Mouse (Mus musculus): ENCODE results near the gene Tmem183a. TPM values are rescaled to one million over a fixed set of nuclear protein-coding genes. Genes with fewer than 3 reads are reported as not detected.

Tmem183a gene
- total and polyA plus RNA-seq, 2 experiments = 130 to 152 TPM

DNA sequence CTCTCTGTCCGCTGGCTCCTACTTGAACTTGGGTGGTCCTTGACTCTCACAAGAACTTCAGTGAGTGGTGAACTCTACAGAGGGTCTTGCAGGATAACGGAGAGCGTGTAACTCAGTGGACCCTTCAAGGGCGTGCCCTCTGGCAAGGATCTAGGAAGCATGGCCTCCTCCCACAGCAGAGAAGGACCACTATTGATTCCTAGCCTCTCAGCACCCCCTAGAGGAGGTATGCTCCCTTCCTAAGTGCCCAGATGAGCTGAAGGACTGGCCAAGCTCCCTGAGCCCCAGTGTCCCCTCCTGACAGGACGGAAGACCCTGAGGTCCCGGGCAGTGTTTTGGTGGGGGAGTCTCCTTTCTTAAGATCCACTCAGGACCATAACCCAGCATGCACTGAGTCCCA, 39.2 kb downstream of the Tmem183a start:
- Histone ChIP-seq H3K79me2 (ENCODE audit: control insufficient read depth, insufficient read depth, low read length) (no peaks in the 10 kb centered on the region), H3K27ac (replicated peaks; ENCODE audit: insufficient read depth, low read depth, low read length) (no peak overlapping the region), H3K4me1 (ENCODE audit: control insufficient read depth, insufficient read depth, low read length) (no peaks in the 10 kb centered on the region), H3K4me3 (ENCODE audit: insufficient read depth, low read depth, low read length) (no peak overlapping the region), H3K9ac (ENCODE audit: low read depth, low read length) (no peak overlapping the region), H3K27me3 (ENCODE audit: control insufficient read depth, insufficient read depth, low read length) (no peaks in the 10 kb centered on the region), H3K36me3 (ENCODE audit: control insufficient read depth, insufficient read depth, low read length) (no peaks in the 10 kb centered on the region)
- WGBS = 81% methylated on average over 6 of the region's 6 CpGs
- TF ChIP-seq POLR2A (IDR thresholded peaks at IDR 0.05; ENCODE audit: extremely low read depth, insufficient read depth, low read length) (no peak), CTCF (IDR thresholded peaks at IDR 0.05; ENCODE audit: low read depth, low read length) (peak; percentile 43)
- no peak for DNase-seq (ENCODE audit: extremely low read depth, low read depth, low spot score)

DNA sequence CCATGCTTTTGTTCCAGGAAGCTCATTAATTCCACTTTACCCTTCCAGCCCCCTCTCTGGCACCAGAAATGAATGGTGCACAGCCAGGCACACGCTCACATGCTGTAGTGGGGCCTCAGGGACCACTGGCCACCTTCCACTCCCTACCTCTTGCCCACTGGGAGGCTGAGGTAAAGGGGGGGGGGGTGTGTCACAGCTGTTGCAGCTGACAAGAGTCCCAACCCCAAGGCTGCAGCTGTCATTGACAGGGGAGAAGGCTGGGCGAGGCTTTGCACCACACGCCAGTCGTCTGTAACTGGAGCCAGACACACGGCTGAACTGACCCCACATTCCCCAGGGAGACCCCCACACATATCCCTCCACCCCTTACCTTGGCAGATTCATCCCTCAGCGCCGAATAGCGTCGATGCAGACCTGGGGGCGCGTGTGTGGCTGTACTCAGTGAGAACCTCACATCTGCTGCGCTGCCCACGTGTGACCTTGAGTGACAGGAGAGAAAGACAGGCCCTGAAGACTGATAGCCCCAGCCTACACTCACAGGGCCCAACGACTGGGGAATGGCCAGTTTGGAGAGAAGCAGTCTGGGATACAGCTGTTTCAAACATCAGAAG, 41.0 kb downstream of the Tmem183a start:
- DNase-seq (ENCODE audit: extremely low read depth, low read depth, low spot score) = no peak
- H3K36me3 ChIP-seq (ENCODE audit: control insufficient read depth, insufficient read depth, low read length) = no peaks in the 10 kb centered on the region
- WGBS = 76% methylated on average over 14 of the region's 14 CpGs
- H3K27me3 ChIP-seq (ENCODE audit: control insufficient read depth, insufficient read depth, low read length) = no peaks in the 10 kb centered on the region
- no peak overlapping the region for H3K27ac ChIP-seq (replicated peaks; ENCODE audit: insufficient read depth, low read depth, low read length)
- H3K9ac ChIP-seq (ENCODE audit: low read depth, low read length) = no peak overlapping the region
- H3K79me2 ChIP-seq (ENCODE audit: control insufficient read depth, insufficient read depth, low read length) = no peaks in the 10 kb centered on the region
- no peak overlapping the region for H3K4me3 ChIP-seq (ENCODE audit: insufficient read depth, low read depth, low read length)
- no peaks in the 10 kb centered on the region for H3K4me1 ChIP-seq (ENCODE audit: control insufficient read depth, insufficient read depth, low read length)
- TF ChIP-seq CTCF (IDR thresholded peaks at IDR 0.05; ENCODE audit: low read depth, low read length) = no peak
- no peak for TF ChIP-seq POLR2A (IDR thresholded peaks at IDR 0.05; ENCODE audit: extremely low read depth, insufficient read depth, low read length)

DNA sequence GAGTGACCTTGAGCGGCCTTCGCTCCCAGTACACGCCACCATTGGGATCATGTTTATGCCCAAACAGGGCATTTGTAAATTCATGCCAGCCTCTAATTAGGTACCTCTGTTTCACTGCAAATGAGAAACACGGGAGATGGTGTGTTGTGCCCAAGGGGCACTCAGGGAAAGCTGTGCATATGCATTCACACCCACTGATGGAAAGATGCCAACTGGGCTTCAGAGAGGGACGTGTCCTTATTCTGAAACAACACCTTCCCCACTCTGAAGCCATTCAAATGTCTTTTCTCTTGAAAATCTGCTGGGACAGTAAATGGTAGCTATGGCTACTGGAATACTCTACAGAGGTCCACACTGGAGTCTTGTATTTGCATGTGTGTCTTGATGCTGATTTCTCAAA, 43.5 kb downstream of the Tmem183a start:
- Histone ChIP-seq H3K27ac (replicated peaks; ENCODE audit: insufficient read depth, low read depth, low read length) (no peak overlapping the region), H3K4me3 (ENCODE audit: insufficient read depth, low read depth, low read length) (no peak overlapping the region), H3K4me1 (ENCODE audit: control insufficient read depth, insufficient read depth, low read length) (no peaks in the 10 kb centered on the region), H3K27me3 (ENCODE audit: control insufficient read depth, insufficient read depth, low read length) (no peaks in the 10 kb centered on the region), H3K9ac (ENCODE audit: low read depth, low read length) (no peak overlapping the region), H3K79me2 (ENCODE audit: control insufficient read depth, insufficient read depth, low read length) (no peaks in the 10 kb centered on the region), H3K36me3 (ENCODE audit: control insufficient read depth, insufficient read depth, low read length) (no peaks in the 10 kb centered on the region)
- WGBS = 86% methylated on average over 5 of the region's 5 CpGs
- TF ChIP-seq CTCF (IDR thresholded peaks at IDR 0.05; ENCODE audit: low read depth, low read length) (no peak), POLR2A (IDR thresholded peaks at IDR 0.05; ENCODE audit: extremely low read depth, insufficient read depth, low read length) (no peak)
- DNase-seq (ENCODE audit: extremely low read depth, low read depth, low spot score) = no peak

DNA sequence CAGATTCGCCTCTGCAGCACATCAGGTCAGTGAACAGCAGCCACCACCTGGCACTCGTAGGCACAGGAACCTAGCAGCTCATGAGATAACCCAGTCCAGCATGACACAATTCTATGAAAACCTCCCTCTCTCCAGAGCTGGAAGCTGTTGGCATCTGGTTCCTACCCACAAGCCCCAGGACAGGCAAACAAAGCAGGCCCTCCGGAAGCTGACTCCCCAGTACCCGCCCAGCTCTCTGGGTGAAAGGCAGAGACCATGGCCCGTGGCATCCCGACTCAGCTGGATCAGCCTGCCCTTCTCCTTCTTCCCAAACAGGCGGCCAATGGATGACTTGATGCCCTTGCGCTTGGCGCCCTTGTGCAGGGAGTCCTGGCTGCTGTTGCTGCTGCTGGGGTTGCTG, 45.4 kb downstream of the Tmem183a start:
- no peak overlapping the region for H3K4me3 ChIP-seq (ENCODE audit: insufficient read depth, low read depth, low read length)
- DNase-seq (ENCODE audit: extremely low read depth, low read depth, low spot score) = no peak
- H3K4me1 ChIP-seq (ENCODE audit: control insufficient read depth, insufficient read depth, low read length) = no peaks in the 10 kb centered on the region
- TF ChIP-seq CTCF (IDR thresholded peaks at IDR 0.05; ENCODE audit: low read depth, low read length) (no peak), POLR2A (IDR thresholded peaks at IDR 0.05; ENCODE audit: extremely low read depth, insufficient read depth, low read length) (no peak)
- no peaks in the 10 kb centered on the region for H3K36me3 ChIP-seq (ENCODE audit: control insufficient read depth, insufficient read depth, low read length)
- H3K9ac ChIP-seq (ENCODE audit: low read depth, low read length) = no peak overlapping the region
- H3K79me2 ChIP-seq (ENCODE audit: control insufficient read depth, insufficient read depth, low read length) = no peaks in the 10 kb centered on the region
- H3K27ac ChIP-seq (replicated peaks; ENCODE audit: insufficient read depth, low read depth, low read length) = no peak overlapping the region
- WGBS = 88% methylated on average over 9 of the region's 9 CpGs
- H3K27me3 ChIP-seq (ENCODE audit: control insufficient read depth, insufficient read depth, low read length) = no peaks in the 10 kb centered on the region

DNA sequence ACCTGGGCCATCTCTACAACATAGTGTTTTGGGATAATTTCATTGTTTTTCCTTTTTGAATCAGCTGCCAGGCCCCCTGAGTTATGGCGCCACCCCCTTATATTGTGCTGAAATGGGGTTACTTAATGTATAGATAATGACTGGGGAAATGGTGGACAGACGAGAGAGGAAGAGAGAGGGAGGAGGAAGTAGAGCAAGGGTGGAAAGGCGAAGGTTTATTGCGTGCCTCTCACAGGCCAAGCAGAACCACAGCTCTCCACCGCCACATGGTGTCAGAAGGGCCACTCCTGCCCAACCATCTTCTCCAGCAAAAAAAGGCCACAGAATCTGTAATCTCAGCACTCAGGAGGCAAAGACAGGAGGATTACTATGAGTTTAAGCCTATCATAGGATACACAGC, 46.6 kb downstream of the Tmem183a start:
- Histone ChIP-seq H3K27ac (replicated peaks; ENCODE audit: insufficient read depth, low read depth, low read length) (no peak overlapping the region), H3K36me3 (ENCODE audit: control insufficient read depth, insufficient read depth, low read length) (no peaks in the 10 kb centered on the region)

DNA sequence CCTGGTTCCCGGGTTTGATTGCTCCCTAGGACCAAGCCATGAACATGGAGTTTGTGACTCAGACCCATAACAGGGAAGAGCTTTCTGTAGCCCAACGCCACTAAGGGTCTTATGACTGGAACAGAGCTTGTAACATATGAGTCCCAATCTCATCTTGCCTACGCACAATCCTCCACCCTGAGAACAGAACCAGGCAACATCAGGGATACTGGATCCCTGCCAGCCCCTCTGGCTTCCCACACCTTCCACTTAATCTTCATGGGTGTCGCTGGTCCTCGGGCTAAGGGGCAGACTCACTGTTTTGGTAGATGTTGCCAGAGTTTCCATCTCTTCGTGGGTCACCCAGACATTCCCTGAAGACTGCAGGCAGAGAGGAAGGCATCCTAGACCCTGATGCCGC, 50.0 kb downstream of the Tmem183a start:
- DNase-seq (ENCODE audit: extremely low read depth, low read depth, low spot score) = no peak
- no peaks in the 10 kb centered on the region for H3K36me3 ChIP-seq (ENCODE audit: control insufficient read depth, insufficient read depth, low read length)
- H3K4me1 ChIP-seq (ENCODE audit: control insufficient read depth, insufficient read depth, low read length) = no peaks in the 10 kb centered on the region
- TF ChIP-seq CTCF (IDR thresholded peaks at IDR 0.05; ENCODE audit: low read depth, low read length) (no peak), POLR2A (IDR thresholded peaks at IDR 0.05; ENCODE audit: extremely low read depth, insufficient read depth, low read length) (no peak)
- H3K27me3 ChIP-seq (ENCODE audit: control insufficient read depth, insufficient read depth, low read length) = no peaks in the 10 kb centered on the region
- no peak overlapping the region for H3K27ac ChIP-seq (replicated peaks; ENCODE audit: insufficient read depth, low read depth, low read length)
- 91% methylated on average over 7 of the region's 7 CpGs for WGBS
- H3K9ac ChIP-seq (ENCODE audit: low read depth, low read length) = no peak overlapping the region
- no peak overlapping the region for H3K4me3 ChIP-seq (ENCODE audit: insufficient read depth, low read depth, low read length)
- no peaks in the 10 kb centered on the region for H3K79me2 ChIP-seq (ENCODE audit: control insufficient read depth, insufficient read depth, low read length)

More for the DNA sequence above, 46.6 kb downstream of the Tmem183a start:
- 87% methylated on average over 5 of the region's 5 CpGs for WGBS
- TF ChIP-seq POLR2A (IDR thresholded peaks at IDR 0.05; ENCODE audit: extremely low read depth, insufficient read depth, low read length) (no peak), CTCF (IDR thresholded peaks at IDR 0.05; ENCODE audit: low read depth, low read length) (no peak)
- H3K27me3 ChIP-seq (ENCODE audit: control insufficient read depth, insufficient read depth, low read length) = no peaks in the 10 kb centered on the region
- no peaks in the 10 kb centered on the region for H3K79me2 ChIP-seq (ENCODE audit: control insufficient read depth, insufficient read depth, low read length)
- DNase-seq (ENCODE audit: extremely low read depth, low read depth, low spot score) = no peak
- H3K9ac ChIP-seq (ENCODE audit: low read depth, low read length) = no peak overlapping the region
- no peak overlapping the region for H3K4me3 ChIP-seq (ENCODE audit: insufficient read depth, low read depth, low read length)
- no peaks in the 10 kb centered on the region for H3K4me1 ChIP-seq (ENCODE audit: control insufficient read depth, insufficient read depth, low read length)
